Mouse (Mus musculus) MEL (cell line): ENCODE data around the gene Nap1l5.

Experiments
- BHLHE40 ChIP-seq: IDR thresholded peaks from 2 replicates; pipeline ENCODE4 v1.6.1; 2012; ENCODE audit warnings: low read depth, mild to moderate bottlenecking, inconsistent platforms, low read length, improper control_type of control experiment, borderline replicate concordance
- CTCF ChIP-seq, 3 experiments: IDR thresholded peaks in 2 of 3; conservative IDR thresholded peaks in 1 of 3; 2 replicates each; pipeline ENCODE4 v1.5.1; 2011 to 2012; ENCODE audit warnings: low read length in 3 of 3, low read depth in 2 of 3, mild to moderate bottlenecking in 2 of 3, improper control_type of control experiment in 1 of 3, inconsistent platforms in 1 of 3, mixed read lengths in 1 of 3, moderate library complexity in 1 of 3; ENCODE audit not compliant: control insufficient read depth in 1 of 3, insufficient read depth in 1 of 3, poor library complexity in 1 of 3, severe bottlenecking in 1 of 3
- ELF1 ChIP-seq: IDR thresholded peaks from 2 replicates; pipeline ENCODE4 v1.6.1; 2014; ENCODE audit warnings: low read depth, mild to moderate bottlenecking, inconsistent platforms, low read length, improper control_type of control experiment, moderate library complexity
- JUND ChIP-seq: IDR thresholded peaks from 2 replicates; pipeline ENCODE4 v1.6.1; 2011; ENCODE audit warnings: low read depth, mild to moderate bottlenecking, improper control_type of control experiment, low read length
- KAT2A ChIP-seq: conservative IDR thresholded peaks from 2 replicates; pipeline ENCODE4 v1.6.1; 2012; ENCODE audit warnings: low read depth, low read length, improper control_type of control experiment, inconsistent platforms
- MEF2A ChIP-seq: IDR thresholded peaks from 2 replicates; pipeline ENCODE4 v1.6.1; 2014; ENCODE audit warnings: low read depth, mild to moderate bottlenecking, inconsistent platforms, low read length, improper control_type of control experiment; ENCODE audit not compliant: poor library complexity, insufficient replicate concordance, severe bottlenecking; ENCODE audit errors: extremely low read depth
- NELFE ChIP-seq: IDR thresholded peaks from 2 replicates; pipeline ENCODE4 v1.6.1; 2011; ENCODE audit warnings: low read depth, low read length, improper control_type of control experiment
- POLR2A ChIP-seq, 2 experiments: IDR thresholded peaks; 2 replicates each; pipeline ENCODE4 v1.6.1; 2011 to 2012; ENCODE audit warnings: low read length in 2 of 2, mild to moderate bottlenecking in 2 of 2, control low read depth in 1 of 2, improper control_type of control experiment in 1 of 2, low read depth in 1 of 2, moderate library complexity in 1 of 2; ENCODE audit not compliant: control insufficient read depth in 1 of 2, insufficient read depth in 1 of 2, poor library complexity in 1 of 2
- RAD21 ChIP-seq: IDR thresholded peaks from 2 replicates; pipeline ENCODE4 v1.6.1; 2011; ENCODE audit warnings: mild to moderate bottlenecking, low read depth, low read length, improper control_type of control experiment
- SIN3A ChIP-seq: IDR thresholded peaks from 2 replicates; pipeline ENCODE4 v1.6.1; 2012; ENCODE audit warnings: low read length, improper control_type of control experiment, inconsistent platforms
- TAL1 ChIP-seq: IDR thresholded peaks from 2 replicates; pipeline ENCODE4 v1.6.1; 2012; ENCODE audit warnings: mild to moderate bottlenecking, inconsistent platforms, low read length, moderate library complexity, mixed read lengths
- ZC3H11A ChIP-seq: IDR thresholded peaks from 2 replicates; pipeline ENCODE4 v1.6.1; 2012; ENCODE audit warnings: low read depth, mild to moderate bottlenecking, inconsistent platforms, low read length, improper control_type of control experiment
- ZMIZ1 ChIP-seq: IDR thresholded peaks from 2 replicates; pipeline ENCODE4 v1.6.1; 2012; ENCODE audit warnings: low read depth, mild to moderate bottlenecking, inconsistent platforms, low read length, improper control_type of control experiment, moderate library complexity

- TF ChIP-seq MEF2A (no peak), CTCF (IDR thresholded peaks at IDR 0.05 in 2 of 3, conservative IDR thresholded peaks at IDR 0.05 in 1 of 3; ENCODE audit: control insufficient read depth in 1 of 3, insufficient read depth in 1 of 3, low read depth in 2 of 3, low read length in 3 of 3, poor library complexity in 1 of 3, severe bottlenecking in 1 of 3) (no peak), ZC3H11A (no peak), ZMIZ1 (no peak), POLR2A (IDR thresholded peaks at IDR 0.05; ENCODE audit: control insufficient read depth in 1 of 2, insufficient read depth in 1 of 2, low read depth in 1 of 2, low read length in 2 of 2, poor library complexity in 1 of 2) (no peak), NELFE (no peak), KAT2A (no peak), BHLHE40 (no peak), JUND (no peak), ELF1 (no peak), RAD21 (no peak), SIN3A (no peak), TAL1 (no peak)
Measured at GRCm38 (mm10) chr6:58899076-58899475, 7.8 kb downstream of the Nap1l5 start.
